Mouse (Mus musculus): Measurements from ENCODE around the gene Limd2.
A peak's percentile ranks its signal among the peaks of the same experiment; 100 is the strongest.
"Not testable (repeated sequence)": the region's sequence is repeated elsewhere in the genome, so short reads cannot be mapped to it uniquely, and the experiment has no call there.

The Limd2 gene

DNA sequence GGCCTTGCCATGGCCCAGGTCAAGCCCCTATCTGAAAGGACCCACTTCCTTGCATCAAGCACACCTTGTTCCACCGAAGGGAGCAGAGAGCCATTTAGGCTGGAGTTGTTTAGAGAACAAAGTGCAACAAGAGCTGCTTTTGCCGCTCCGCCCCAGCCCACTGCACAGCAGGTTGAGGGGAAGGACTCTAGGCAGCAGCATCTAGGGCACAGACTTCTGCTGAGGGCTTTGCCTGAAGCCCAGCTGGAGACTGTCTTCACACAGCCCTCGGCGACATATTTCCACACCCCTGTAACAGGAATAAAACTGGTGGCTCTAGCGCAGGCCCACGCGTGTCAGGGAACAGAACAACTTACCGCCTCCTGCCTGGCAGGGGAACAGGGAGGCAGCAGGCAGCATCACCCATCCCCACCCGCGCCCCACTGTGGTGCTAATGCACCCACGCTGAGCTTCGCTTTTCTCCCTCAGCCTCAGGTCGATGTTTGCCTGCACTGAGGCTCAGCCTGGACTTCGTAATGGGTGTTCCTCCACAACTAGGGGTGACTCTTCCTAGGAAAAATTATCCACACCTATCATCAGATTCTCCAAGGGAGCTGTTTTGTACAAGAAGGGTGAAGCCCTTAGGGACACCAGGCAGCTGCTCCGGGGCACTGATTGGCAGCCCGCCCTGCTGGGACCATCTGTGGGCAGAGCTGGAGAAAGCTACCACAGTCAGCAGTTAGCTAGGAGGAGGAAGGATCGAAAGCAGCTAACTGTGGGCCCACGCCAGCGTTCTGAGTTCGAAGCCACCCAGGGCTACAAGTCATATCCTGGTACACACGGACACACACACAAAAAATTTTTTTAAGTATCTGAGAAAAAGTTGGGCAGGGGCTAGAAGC lies at the start of gene Limd2, which contains the start of gene Gm10840:
Gene Limd2, minus strand, starts transcription at position 20 of the 881 bp plus-strand sequence.
Gene Gm10840, plus strand, starts transcription at position 10 of the 881 bp plus-strand sequence.
- peak; percentile 96 for DNase-seq (ENCODE audit: low read depth, low spot score)

DNA sequence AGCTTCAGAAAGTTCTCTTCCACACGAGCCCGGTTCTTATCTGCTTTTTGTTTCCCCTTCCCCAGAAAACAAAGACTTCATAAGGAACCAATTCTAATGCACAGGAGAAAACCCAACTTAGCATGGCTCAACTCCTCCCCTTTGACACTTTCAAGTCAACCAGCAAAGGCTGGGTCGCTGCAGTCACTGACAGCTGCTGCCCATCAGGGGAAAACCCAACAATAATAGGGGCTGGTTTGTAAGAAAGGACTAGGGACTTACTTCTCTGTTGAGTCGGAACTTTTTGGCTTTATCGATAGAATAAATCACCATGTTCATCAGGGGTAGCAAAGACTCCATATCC lies 41.4 kb upstream of the Limd2 start, which contains the start of gene Strada:
Gene Strada, minus strand, starts transcription at position 46 of the 343 bp plus-strand sequence.
- DNase-seq (ENCODE audit: low read depth, low spot score) = no peak

DNA sequence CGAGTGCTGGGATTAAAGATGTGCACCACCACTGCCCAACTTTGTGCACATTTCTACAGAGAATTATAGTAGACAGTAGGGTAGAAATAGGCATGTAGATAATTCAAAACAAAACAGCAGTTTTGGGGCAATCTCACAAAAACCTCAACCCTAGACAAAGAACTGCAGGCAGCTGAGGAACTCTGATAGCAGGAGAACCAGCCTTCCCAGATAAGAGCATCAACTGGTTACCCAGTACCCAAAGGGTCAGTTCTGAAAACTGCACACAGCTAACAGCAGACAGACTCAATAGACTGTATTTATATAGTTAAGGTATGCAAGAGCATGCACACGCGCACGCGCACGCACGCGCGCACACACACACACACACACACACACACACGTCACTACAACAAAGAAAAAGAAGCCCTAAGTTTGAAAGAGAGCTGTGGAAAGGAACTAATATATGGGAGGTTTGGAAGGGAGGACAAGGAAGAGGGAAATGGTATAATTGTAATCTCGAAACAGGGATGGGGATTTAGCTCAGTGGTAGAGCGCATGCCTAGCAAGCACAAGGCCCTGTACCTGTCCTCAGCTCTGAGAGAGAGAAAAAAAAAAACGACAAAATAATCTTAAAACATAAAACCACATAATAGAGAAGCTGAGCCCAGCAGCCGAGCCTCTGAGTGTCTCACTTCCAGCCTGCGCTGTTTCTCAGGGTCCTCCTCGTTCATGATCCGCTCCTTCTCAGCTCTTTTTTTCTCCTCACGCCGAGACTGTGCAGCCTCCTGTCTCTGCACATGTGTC lies 40.9 kb upstream of the Limd2 start:
- no peak for DNase-seq (ENCODE audit: low read depth, low spot score)

DNA sequence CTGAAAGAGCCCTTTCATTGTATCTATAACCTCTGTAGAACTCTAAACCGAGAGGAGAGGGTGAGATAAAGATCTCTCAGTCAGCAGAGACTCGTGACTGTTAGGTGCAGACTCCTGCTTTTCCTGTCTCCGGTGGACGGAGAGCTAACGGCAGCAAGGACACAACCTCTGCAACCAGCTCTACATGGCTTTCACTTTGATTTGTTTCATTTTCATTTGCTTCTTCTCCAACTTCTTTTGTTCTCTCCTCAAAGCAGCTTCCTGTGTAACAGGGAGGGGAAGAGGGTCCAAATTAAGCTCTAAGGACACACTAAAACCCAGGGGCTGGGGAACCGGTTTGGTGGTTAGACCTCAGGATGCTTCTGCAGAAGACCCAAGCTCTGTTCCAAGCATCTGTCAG lies 40.1 kb upstream of the Limd2 start:
- no peak for DNase-seq (ENCODE audit: low read depth, low spot score)

DNA sequence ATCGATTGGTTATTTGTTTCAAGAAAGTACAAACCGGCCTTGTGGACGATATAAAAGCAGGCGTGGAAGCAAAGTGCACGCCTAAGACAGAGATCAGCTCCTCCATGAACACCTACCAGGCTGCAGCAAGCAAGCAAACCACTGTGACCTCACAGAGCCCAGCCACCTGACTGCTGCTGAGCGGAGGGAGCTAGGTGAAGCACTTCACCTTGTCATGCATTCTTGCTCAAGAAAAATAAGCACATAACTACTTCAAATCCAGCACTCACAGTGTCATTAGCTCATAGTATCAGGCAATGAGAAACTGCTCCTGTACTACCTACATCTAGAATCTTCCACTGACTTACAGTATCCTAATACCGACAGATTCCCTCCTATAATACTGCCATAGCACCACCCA lies 39.3 kb upstream of the Limd2 start:
- DNase-seq (ENCODE audit: low read depth, low spot score) = not testable (repeated sequence)

DNA sequence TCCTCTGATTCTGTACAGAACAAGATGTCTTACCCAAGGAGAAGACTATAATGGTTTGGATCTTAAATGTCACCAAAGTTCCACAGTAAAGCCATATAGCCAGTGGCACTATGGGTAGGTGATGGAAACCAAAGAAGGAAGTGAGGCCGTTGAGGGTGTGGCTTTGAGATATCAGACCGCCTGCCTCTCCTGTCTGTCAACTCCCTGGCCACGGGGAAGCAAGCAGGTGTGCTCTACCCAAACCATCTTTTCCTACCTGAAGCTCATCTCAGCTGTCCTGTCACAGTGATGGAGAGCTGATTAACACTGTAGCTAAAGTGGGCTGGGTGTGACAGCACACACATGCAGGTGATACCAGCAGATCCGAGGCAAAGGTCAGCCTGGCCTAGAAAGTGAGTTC lies 37.6 kb upstream of the Limd2 start:
- DNase-seq (ENCODE audit: low read depth, low spot score) = no peak

GRCm38 (mm10) chr11:106195341-106195740 lies 34.7 kb upstream of the Limd2 start:
- DNase-seq (ENCODE audit: low read depth, low spot score) = no peak

- DNase-seq (ENCODE audit: low read depth, low spot score) = no peak
Measured at GRCm38 (mm10) chr11:106194891-106195290, 34.2 kb upstream of the Limd2 start.

DNA sequence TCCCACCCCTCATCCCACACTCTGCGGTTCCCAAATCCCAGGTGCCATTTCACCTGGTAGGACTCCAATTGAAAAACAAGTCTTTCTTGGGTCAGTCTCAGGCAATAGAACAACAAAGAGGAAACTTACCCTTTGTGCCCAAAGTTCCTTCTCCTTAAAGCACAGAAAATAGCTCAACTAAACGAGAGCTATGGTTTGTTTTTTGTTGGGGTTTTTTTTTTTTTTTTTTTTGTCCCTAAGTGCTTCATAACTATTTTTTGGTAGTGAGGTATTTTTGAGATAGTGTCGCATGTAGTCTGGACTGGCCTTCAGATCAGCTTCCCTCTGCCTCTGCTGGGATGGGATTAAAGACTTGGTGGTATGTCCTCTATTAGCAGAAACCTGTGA lies 33.5 kb upstream of the Limd2 start:
- DNase-seq (ENCODE audit: low read depth, low spot score) = no peak

DNA sequence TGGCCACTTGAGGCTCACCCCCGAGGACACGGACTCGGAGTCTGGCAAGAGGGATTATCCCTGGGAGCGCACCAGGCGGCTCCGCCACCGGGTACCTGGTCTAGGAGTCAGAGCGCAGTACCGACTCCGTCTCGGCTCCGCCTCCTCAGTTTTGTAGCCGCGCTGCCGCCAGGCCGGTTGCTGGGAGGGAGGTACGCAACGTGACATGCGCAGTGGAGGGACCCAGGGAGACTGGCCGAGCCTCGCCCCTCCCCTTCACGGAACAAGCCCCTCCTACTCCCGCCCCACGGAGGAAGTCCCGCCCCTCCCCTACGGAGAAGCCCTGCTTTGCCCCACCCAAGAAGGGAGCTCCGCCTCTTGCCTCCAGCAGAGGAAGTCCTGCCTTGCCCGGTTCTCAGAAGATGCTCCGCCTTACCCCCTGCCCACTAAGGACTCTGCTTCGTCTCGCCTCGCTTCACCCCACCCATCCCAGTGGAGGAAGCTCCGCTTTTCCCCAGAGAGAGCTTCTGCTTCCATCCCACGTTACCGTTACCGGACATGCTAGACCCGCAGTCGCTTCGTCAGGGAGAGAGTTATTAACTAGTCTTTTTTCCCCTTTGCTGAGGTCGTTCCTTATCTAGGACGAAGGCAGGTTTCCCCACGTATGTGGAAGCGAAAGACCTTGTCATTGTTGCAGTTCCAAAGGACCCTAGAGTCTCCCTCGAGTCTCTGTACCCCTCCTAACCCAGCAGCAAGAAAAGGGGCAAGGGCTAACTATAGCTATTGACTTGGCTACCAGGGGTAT lies 32.9 kb upstream of the Limd2 start:
- DNase-seq (ENCODE audit: low read depth, low spot score) = peak; percentile 99

DNA sequence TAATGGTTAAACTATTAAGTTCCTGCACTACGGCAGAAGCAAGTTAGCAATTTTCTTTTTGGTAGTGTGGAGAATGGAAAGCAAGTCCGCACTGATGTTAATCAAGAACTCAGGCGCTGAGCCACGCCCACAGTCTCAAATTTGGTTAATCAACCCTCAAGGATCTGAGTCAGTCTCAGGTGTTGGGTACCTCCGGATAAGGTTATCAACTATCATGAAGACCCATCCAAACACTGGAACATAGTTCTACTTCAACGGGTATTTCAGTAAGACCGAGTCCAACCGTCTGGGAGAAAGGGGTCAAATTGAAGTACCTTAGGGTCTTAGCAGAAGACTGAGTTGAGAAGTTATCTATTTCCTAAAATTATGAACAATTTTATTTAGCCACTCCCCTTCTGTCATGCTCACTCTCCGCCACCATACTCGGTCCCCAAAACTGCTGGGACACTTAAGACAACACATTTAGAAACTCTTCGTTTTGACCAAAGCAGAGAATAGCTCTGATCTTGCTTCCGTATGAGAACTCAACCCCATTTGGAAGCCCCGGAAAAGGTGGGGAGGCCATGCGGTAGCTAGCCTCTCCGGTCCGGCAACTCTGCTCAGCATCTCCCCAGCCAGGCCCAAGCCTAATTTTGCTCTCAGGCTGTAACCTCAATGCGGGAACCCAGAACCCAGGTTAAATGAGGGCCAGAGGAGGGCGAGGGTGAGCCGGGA lies 32.2 kb upstream of the Limd2 start:
- DNase-seq (ENCODE audit: low read depth, low spot score) = no peak

DNA sequence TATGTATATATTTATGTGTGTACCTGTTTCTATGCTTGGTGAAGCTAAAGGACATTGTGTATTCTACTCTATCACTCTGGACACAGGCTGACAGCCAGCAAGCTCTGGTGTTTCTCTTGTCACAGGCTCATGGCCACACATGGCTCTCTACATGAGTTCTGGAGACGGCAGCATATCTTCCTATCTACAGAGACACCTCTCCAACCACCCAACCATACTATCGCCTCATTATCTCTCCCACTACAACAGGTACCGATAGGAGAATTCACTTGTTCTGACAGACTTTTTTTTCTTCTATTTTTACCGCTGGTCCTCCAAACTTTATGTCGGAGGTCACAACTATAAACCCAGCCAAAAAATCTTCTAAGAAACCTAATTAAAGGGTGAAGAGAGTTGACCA lies 31.6 kb upstream of the Limd2 start:
- no peak for DNase-seq (ENCODE audit: low read depth, low spot score)

DNA sequence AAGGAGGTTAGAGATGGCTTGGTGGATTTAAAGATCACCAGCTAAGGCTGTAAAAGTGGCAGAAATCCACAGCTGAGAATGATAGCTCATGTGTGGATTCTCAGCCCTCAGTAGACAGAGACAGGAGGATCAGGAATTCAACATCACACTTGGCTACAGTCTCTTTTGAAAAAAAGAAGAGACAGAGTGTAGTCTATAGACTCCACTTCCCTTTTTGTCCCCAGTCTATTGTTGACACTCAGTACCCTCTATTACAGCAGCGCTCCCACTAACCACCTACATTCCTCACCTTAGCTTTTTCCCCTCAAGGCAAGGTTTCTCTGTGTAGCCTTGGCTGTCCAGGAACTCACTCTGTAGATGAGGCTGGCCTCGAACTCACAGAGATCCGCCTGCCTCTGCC lies 31.1 kb upstream of the Limd2 start:
- no peak for DNase-seq (ENCODE audit: low read depth, low spot score)

- no peak for DNase-seq (ENCODE audit: low read depth, low spot score)
Measured at GRCm38 (mm10) chr11:106187326-106187725, 26.7 kb upstream of the Limd2 start.

- DNase-seq (ENCODE audit: low read depth, low spot score) = no peak
Measured at GRCm38 (mm10) chr11:106180449-106180801, 19.8 kb upstream of the Limd2 start.

DNA sequence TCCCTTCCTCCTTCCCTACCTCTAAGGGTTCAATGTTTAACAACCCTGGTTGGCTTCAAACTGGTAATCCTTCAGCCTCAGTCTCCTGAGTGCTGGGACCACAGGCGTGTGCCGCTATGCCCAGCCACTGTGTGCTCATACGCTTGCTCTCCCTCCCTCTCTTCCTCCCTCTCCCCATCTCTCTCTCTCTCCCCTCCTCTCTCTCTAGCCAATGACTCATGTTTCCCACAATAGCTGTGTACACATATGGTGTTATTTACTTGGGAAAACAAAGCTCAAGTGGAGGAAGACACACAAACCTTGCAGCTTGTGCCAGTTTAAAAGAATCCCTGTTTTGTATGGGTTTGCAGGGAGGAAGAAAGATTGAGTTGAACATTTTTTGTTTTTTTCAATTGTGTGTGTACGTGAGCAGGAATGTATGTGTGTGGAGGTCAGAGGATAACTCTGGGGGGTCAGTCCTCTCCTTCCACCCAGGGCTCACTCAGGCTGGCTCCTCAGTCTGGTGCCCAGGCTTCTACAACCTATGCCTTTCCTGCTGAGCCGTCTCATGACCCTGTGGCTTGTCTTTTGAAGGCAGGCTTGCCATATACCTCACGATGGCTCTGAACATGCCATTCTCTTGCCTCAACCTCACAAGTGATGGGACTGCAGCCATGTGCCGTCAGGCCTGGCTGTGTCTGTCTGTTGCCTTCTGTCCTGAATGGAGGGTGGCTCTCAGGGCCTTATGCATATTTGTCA lies 19.2 kb upstream of the Limd2 start:
- DNase-seq (ENCODE audit: low read depth, low spot score) = peak; percentile 96

DNA sequence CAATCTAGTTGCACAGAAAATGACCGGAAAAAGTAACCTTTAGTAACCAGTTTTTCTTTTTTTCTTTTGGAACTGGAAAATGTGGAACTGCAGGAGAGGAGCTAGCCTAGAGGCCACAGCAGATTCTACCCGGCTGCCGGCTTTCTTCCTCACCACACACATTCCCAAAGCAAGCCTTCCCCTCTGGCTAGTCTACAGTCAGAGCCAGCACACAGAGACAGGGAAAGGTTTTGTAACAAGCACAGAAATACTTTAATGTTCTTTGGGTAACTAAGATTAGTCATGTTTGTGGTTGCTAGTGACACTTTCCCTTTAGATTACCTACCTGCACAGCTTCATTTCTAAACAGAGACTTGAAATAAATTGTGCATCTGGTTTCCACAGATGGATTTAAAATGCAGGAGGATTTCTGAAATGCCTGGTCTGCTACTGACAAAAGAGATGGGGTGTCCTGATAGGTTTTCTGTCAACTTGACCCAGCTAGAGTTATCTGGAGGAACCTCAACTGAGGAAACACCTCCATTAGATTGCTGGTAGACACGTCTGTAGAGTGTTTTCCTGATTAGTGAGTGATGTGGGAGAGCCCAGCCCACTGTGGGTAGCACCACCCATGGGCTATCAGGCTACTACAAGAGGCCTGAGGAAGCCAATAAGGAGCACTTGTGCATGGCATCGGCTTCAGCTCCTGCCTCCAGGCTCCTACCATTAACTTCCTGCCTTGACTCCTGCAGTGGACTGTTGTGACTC lies 17.5 kb upstream of the Limd2 start:
- DNase-seq (ENCODE audit: low read depth, low spot score) = peak; percentile 54

- DNase-seq (ENCODE audit: low read depth, low spot score) = no peak
Measured at GRCm38 (mm10) chr11:106176372-106176771, 15.7 kb upstream of the Limd2 start.

GRCm38 (mm10) chr11:106175081-106175480 lies 14.4 kb upstream of the Limd2 start:
- DNase-seq (ENCODE audit: low read depth, low spot score) = peak; percentile 71

DNA sequence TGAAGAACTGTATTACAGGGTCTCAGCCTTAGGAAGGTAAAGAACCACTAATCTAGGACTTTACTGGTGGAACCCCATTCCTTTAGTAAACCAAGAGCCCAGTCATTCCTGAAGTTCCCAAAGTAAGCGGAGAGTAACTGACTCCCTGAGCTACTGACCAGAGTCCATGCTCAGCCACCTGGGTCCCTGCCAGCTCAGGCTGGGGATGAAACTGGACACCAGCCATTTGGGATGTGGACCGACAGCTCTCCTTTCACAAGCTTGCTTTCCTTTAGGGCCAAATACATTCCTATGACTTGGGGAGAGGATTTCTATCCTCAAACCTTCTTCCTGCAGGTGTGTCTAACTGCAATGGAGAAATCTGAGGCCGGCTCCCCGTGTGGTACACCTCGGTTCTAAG lies 13.7 kb upstream of the Limd2 start:
- DNase-seq (ENCODE audit: low read depth, low spot score) = peak; percentile 62

Data from brain, adult 2 months (tissue).